13 mouse cellular contexts compared by ENCODE assay signal in genomic region chr4:128755064-128755463, GRCm38 (mm10). TPM values are rescaled to one million over a fixed set of nuclear protein-coding genes. Genes with fewer than 3 reads are reported as not detected.
DNase-seq lines count a peak whose midpoint lies in the region; ATAC-seq lines count a peak whose summit lies in the region.
"Had no signal": no experiment of that assay in that cellular context is flagged by ENCODE, and none has a peak within 500 bp of the region (broad histone marks: within the 10 kb centered on the region; RNA-seq: fewer than 3 reads in every experiment).

A3galt2 (plus strand) TSS chr4:128755364.

- H3K27ac ChIP-seq in forebrain, embryonic 10.5 days = peak within 1 kb of the TSS; percentile 56; the same call in 1 of the 2 replicates
- peak within 1 kb of the TSS; percentile 66 for H3K27ac ChIP-seq in forebrain, embryonic 15.5 days (replicated peaks)
- H3K27ac ChIP-seq in limb, embryonic 10.5 days = peak within 1 kb of the TSS; percentile 63; the same call in 1 of the 2 replicates
- H3K27ac ChIP-seq in midbrain, embryonic 16.5 days (ENCODE audit: low read length) = peak within 1 kb of the TSS; percentile 22; the same call in 1 of the 2 replicates
- H3K27ac ChIP-seq: left cerebral cortex, adult 2 months; liver, embryonic 15.5 days had no signal

- no peaks in the 10 kb centered on the region for H3K9me3 ChIP-seq in forebrain, embryonic 10.5 days
- H3K9me3 ChIP-seq in forebrain, embryonic 15.5 days = no peaks in the 10 kb centered on the region
- no peaks in the 10 kb centered on the region for H3K9me3 ChIP-seq in limb, embryonic 10.5 days (replicated peaks)
- H3K9me3 ChIP-seq in midbrain, embryonic 16.5 days (replicated peaks; ENCODE audit: control insufficient read depth, low read length, poor library complexity, severe bottlenecking) = no peaks in the 10 kb centered on the region
- H3K9me3 ChIP-seq: liver, embryonic 15.5 days had no signal

- H3K27me3 ChIP-seq in forebrain, embryonic 10.5 days (ENCODE audit: poor library complexity, severe bottlenecking) = no peaks in the 10 kb centered on the region
- H3K27me3 ChIP-seq in forebrain, embryonic 15.5 days = no peaks in the 10 kb centered on the region
- H3K27me3 ChIP-seq in limb, embryonic 10.5 days (ENCODE audit: low read depth, poor library complexity, severe bottlenecking) = no peaks in the 10 kb centered on the region
- H3K27me3 ChIP-seq in midbrain, embryonic 16.5 days (ENCODE audit: control insufficient read depth, insufficient read depth, low read depth, low read length) = no peaks in the 10 kb centered on the region
- H3K27me3 ChIP-seq: liver, embryonic 15.5 days had no signal

- 85% methylated on average over 3 of the region's 3 CpGs for WGBS in forebrain, embryonic 10.5 days
- WGBS in forebrain, embryonic 15.5 days = 72% methylated on average over 3 of the region's 3 CpGs
- WGBS in limb, embryonic 10.5 days = 78% methylated on average over 3 of the region's 3 CpGs
- WGBS in midbrain, embryonic 16.5 days = 82% methylated on average over 3 of the region's 3 CpGs

- no peak within 1 kb of the TSS for H3K4me2 ChIP-seq in forebrain, embryonic 15.5 days (replicated peaks)
- H3K4me2 ChIP-seq in midbrain, embryonic 16.5 days (ENCODE audit: low read length) = no peak within 1 kb of the TSS
- H3K4me2 ChIP-seq: liver, embryonic 15.5 days had no signal

- no peak for ATAC-seq in forebrain, embryonic 15.5 days (replicated peaks)
- ATAC-seq in midbrain, embryonic 16.5 days = no peak
- ATAC-seq: intestine, postnatal 0 days had no signal

- no peak for DNase-seq in forebrain, embryonic 10.5 days (ENCODE audit: extremely low spot score, low spot score)
- no peak for DNase-seq in limb, embryonic 10.5 days (ENCODE audit: low spot score)
- no peak for DNase-seq in urinary bladder, adult 18-20 months (ENCODE audit: low spot score in 2 of 2)
- DNase-seq in right cerebral cortex, adult 2 months (ENCODE audit: low spot score in 2 of 2) = no peak
- DNase-seq in urinary bladder, postnatal 14 days (ENCODE audit: low spot score) = no peak
- DNase-seq: adrenal gland, adult 2 months; kidney, postnatal 4 days; thymus, postnatal 14 days had no signal

- H3K9ac ChIP-seq in forebrain, embryonic 15.5 days (replicated peaks) = no peak within 1 kb of the TSS
- H3K9ac ChIP-seq in midbrain, embryonic 16.5 days (ENCODE audit: low read depth, low read length) = no peak within 1 kb of the TSS
- H3K9ac ChIP-seq: liver, embryonic 15.5 days had no signal

- H3K4me3 ChIP-seq in forebrain, embryonic 10.5 days = no peak within 1 kb of the TSS
- H3K4me3 ChIP-seq in forebrain, embryonic 15.5 days = no peak within 1 kb of the TSS
- no peak within 1 kb of the TSS for H3K4me3 ChIP-seq in limb, embryonic 10.5 days
- H3K4me3 ChIP-seq in midbrain, embryonic 16.5 days (ENCODE audit: low read depth, low read length) = no peak within 1 kb of the TSS
- H3K4me3 ChIP-seq: left cerebral cortex, adult 2 months; liver, embryonic 15.5 days had no signal

- peaks cover 22% of the 10 kb centered on the region for H3K4me1 ChIP-seq in forebrain, embryonic 10.5 days
- no peaks in the 10 kb centered on the region for H3K4me1 ChIP-seq in forebrain, embryonic 15.5 days
- H3K4me1 ChIP-seq in limb, embryonic 10.5 days = peaks cover 24% of the 10 kb centered on the region
- H3K4me1 ChIP-seq in midbrain, embryonic 16.5 days (ENCODE audit: control insufficient read depth, insufficient read depth, low read length) = no peaks in the 10 kb centered on the region; the same call in 1 of the 2 replicates

- H3K36me3 ChIP-seq in forebrain, embryonic 10.5 days (replicated peaks) = peaks cover 59% of the 10 kb centered on the region
- peaks cover 52% of the 10 kb centered on the region for H3K36me3 ChIP-seq in forebrain, embryonic 15.5 days
- H3K36me3 ChIP-seq in limb, embryonic 10.5 days = peaks cover 49% of the 10 kb centered on the region
- peaks cover 28% of the 10 kb centered on the region for H3K36me3 ChIP-seq in midbrain, embryonic 16.5 days (ENCODE audit: control insufficient read depth, insufficient read depth, low read length)

RNA-seq across cellular contexts. Expression of gene A3galt2, which starts in this region (rescaled TPM):
- polyA plus RNA-seq in forebrain, embryonic 10.5 days (2016; fragmentation: Nextera tagmentation; extraction: Ambion mirVana) = 0.07 and 0.17 TPM in 2 replicates
- polyA plus RNA-seq in forebrain, embryonic 15.5 days (2015; fragmentation: Nextera tagmentation; extraction: Ambion mirVana) = 0.45 and 0.61 TPM in 2 replicates
- 0.10 TPM in 1 of 2 replicates, not detected in the other for polyA plus RNA-seq in limb, embryonic 10.5 days (2016; fragmentation: Nextera tagmentation; extraction: Ambion mirVana)
- polyA plus RNA-seq in midbrain, embryonic 16.5 days (2015; fragmentation: Nextera tagmentation; extraction: Ambion mirVana) = 0.14 and 0.29 TPM in 2 replicates
- polyA plus RNA-seq: intestine, postnatal 0 days; liver, embryonic 15.5 days had no signal
